Mouse (Mus musculus): ENCODE measurements at regions not wholly inside any gene's neighbourhood (a gene's known extent, or its start where the extent isn't known, plus 50 kb on each side); places are given as distances from the start of the nearest gene placed in this dataset.
A peak's percentile ranks its signal among the peaks of the same experiment; 100 is the strongest.

DNA sequence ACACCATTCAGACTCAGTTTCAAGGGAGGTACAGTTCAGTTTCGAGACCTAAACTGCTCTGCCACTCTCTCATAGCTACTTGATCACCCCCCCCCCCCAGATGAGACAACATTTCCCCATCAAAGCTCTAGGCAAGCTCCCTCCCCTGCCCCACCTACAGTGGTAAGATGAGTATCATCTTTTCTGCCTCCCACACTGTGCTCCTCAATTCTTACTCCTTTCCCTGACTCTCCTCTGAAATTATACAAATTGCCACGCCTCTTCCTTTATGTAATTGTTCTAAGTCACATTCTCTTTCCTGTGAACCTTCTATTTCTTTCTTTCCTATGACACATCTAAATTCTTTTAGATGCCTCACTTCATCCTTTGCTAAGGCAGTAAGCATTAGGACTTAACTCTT, 321.6 kb downstream of the Htr1b start:
- no peak for DNase-seq (ENCODE audit: low spot score in 2 of 2)

DNA sequence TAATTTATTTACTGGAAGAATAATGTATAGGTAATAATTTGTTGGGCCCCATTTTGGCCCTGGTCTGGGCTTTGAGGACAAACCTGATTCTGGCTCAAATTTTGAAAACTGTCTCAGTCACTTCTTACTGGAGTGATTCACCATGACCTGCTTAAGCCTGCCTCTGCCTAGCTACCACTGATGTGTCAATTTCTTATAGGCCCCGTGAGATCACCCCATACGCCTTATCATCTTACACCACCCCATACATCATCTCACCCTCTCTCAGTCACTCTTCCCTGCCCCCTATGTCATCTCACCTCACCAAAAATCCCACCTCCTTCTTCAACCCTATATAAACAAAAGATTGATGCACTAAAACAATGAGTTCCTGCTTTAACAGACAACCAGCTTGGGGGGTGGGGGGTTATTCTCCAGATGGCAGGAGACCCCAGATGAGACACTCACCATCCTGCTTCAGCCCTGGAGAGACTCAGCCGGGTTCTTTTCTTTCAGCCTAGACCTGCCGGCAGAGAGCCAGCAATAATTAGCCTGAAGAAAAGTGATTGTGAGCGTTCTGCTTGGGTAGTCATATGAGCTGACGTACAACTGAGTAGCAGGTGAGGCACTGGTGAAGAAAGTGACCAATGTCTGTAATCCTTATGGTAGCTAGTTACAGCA, 325.0 kb downstream of the Htr1b start:
- no peak for DNase-seq (ENCODE audit: low spot score in 2 of 2)

DNA sequence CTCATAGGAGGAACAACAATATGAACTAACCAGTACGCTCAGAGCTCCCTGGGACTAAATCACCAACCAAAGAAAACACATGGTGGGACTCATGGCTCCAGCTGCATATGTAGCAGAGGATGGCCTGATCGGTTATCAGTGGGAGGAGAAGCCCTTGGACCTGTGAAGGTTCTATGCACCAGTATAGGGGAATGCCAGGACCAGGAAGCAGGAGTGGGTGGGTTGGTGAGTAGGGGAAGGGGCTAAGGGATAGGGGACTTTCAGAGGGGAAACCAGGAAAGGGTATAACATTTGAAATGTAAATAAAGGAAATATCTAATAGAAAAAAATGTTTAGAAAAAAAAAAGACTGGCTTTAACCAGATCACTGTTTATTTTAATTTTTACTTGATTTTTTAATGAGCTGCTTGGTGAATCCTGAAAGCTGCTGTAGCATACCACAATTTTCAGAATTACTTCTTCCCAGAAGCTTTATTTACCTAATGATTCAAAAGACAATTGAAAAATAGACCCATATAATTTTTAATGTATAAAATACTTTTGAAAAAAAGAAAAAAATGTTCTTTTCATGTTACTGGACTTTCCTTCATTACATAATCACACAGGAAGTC, 328.1 kb downstream of the Htr1b start:
- no peak for DNase-seq (ENCODE audit: low spot score in 2 of 2)

DNA sequence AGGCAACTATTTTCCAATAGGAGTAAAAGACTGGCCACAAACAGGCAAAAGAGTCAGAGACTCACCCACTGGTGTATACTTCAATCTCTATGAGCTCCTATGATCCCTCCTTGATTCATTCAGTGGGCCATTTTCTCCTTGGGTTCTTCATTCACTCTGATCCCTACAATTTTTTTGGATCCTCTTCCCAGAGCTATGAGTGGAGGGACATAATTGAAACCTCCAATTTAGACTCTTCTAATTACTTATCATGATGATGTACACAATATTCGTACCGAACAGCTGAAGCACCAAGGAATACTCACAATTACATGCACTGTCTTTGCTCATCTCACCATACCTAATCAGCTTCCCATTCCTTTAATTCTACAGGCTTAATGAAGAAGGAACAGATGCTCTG, 357.9 kb downstream of the Htr1b start:
- DNase-seq (ENCODE audit: low spot score in 2 of 2): no peak

DNA sequence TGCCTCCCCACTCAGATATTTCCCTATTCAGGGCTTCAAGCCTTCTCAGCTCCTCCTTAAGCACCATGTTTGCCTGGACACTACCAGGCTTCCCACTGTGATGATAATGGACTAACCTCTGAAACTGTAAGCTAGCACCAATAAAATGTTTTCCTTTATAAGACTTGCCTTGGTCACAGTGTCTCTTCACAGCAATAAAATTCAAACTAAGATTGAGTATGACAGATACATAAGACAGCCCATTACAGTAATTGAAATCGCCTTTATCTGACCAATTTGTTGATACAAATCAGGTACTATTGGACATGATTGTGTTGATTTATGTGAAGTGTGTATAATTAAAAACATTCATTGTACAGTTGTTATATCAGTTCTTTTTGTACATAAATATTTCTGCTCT, 358.3 kb downstream of the Htr1b start:
- no peak for DNase-seq (ENCODE audit: low spot score in 2 of 2)

DNA sequence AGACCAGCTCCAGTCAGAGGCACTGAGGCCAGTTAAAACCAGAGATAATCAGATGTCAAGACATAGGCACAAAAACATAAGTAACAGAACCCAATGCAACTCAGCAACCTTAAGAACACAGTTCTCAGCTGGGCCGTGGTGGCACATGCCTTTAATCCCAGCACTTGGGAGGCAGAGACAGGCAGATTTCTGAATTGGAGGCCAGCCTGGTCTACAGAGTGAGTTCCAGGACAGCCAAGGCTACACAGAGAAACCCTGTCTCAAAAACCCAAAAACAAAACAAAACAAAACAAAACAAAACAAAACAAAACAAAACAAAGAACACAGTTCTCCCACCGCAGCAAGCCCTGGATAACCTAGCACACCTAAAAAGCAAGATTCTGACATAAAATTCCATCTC, 408.7 kb downstream of the Htr1b start:
- DNase-seq (ENCODE audit: low spot score in 2 of 2): peak; percentile 17 to 65

DNA sequence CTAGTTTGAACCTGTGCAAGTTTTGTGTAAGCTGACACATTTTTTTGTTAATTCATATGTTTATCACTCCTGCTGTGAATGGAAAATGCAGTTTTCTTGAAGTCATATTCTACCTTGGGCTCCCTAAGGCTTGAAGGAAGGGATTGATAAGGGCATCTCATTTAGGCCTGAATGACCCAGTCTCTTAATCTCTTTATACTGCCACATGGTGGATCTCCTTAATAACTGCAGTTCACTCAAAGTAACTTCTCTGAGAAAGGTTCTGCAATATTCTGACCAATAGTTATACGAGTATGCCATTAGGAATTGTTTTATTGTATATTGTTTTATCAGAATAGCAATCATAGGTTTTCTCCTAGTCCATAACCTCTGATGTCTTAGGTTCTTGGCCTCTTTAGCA, 415.7 kb downstream of the Htr1b start:
- no peak for DNase-seq (ENCODE audit: low spot score in 2 of 2)

DNA sequence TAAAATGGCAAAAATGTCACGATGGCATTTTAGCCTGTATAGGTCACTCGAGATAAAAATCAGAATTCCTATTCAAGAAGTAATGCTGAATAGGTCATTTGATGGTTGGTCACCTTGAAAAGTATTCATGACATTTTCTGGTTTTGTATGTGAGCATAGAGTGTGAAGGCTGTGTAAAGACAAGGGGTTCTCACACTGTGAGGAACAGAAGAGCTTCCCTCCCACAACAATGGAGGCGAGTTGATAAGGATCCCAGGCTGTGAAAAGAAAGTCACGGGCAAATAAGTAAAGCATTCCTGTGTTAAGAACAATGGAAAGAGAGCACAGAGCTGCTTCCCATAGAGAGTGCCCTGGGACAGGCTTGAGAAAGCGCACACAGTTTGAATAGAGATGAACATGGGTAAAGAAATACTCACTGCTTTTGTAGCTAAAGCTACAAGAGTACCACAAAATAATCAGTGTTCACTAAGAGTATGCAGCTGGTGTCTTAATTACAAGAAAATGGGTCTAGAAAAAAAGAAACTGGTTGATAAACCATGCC, 418.0 kb downstream of the Htr1b start:
- DNase-seq (ENCODE audit: low spot score in 2 of 2): no peak

DNA sequence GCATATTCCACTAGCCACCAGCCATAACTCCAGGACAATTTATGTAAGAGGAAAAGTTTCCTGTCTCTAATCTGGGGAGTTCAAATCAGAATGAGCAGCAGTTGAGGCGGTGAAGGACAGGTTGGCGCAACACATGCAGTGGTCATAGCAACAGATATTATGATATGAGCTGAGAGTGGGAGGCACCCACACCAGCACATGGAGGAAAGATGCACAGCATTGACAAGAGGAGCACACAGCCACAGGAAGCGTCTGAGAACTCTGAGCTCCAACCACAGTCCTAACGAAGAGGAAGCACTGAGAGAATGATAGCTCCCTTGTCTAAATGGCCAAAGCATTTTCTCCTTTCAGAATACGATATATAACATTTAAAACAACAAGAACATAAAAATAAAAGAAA, 418.9 kb downstream of the Htr1b start:
- DNase-seq (ENCODE audit: low spot score in 2 of 2): no peak

DNA sequence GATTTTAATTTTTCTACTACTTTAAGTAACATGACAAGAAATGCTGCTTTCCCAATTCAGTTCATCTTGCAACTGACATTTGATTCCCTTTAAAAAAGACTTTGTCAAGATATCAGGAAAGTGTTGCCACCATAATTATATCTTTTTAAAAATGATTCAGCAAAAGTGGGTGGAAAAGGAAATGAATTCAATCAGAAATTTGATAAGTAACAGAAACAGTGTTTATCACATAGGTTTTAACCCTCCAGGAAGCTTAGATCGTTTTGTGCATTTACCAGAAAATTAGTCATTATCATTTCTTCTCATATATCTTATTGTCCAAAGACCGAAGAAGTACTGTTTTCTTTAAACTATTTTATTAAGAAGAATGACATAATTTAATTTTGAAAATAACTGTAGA, 441.0 kb downstream of the Htr1b start:
- no peak for DNase-seq (ENCODE audit: low spot score in 2 of 2)

All from spleen, postnatal 4 days (tissue).